Mouse (Mus musculus) stomach, postnatal 0 days (tissue): ENCODE data around the gene Uggt2. TPM values are rescaled to one million over a fixed set of nuclear protein-coding genes. Genes with fewer than 3 reads are reported as not detected.

Experiments
- ATAC-seq: fragments of 200-750 bp; cut with Nextera tagmentation; 2 replicates; pipeline ENCODE4 v1.8.0; 2017; ENCODE audit not compliant: low FRiP score, low TSS enrichment
- DNase-seq: peaks from one replicate; pipeline ENCODE4 v3.0.0-alpha.2; 2016; ENCODE audit warnings: low spot score
- H3K27ac ChIP-seq: fragments of 300-500 bp; sonication (generic); replicated peaks from 2 replicates; pipeline ENCODE4 v1.5.1; 2014; ENCODE audit warnings: mild to moderate bottlenecking, control low read depth
- H3K27me3 ChIP-seq: fragments of 300-500 bp; sonication (generic); 2 replicates; pipeline ENCODE4 v1.6.1; 2014; ENCODE audit warnings: low read length; ENCODE audit not compliant: control insufficient read depth, insufficient read depth
- H3K36me3 ChIP-seq: fragments of 300-500 bp; sonication (generic); 2 replicates; pipeline ENCODE4 v1.6.1; 2014; ENCODE audit warnings: low read length, mixed read lengths; ENCODE audit not compliant: control insufficient read depth, insufficient read depth
- H3K4me1 ChIP-seq: fragments of 300-500 bp; sonication (generic); replicated peaks from 2 replicates; pipeline ENCODE4 v1.6.1; 2014; ENCODE audit warnings: antibody characterized with exemption; ENCODE audit not compliant: control insufficient read depth, insufficient read depth
- H3K4me2 ChIP-seq: fragments of 300-500 bp; sonication (generic); replicated peaks from 2 replicates; pipeline ENCODE4 v1.6.1; 2014; ENCODE audit warnings: low read depth, mild to moderate bottlenecking, control low read depth, moderate library complexity
- H3K4me3 ChIP-seq: fragments of 300-500 bp; sonication (generic); 2 replicates; pipeline ENCODE4 v1.5.1; 2014; ENCODE audit warnings: low read depth, low read length, control low read depth
- H3K9ac ChIP-seq: fragments of 300-500 bp; sonication (generic); 2 replicates; pipeline ENCODE4 v1.6.1; 2014; ENCODE audit warnings: mild to moderate bottlenecking, low read length, control low read depth, mixed read lengths
- H3K9me3 ChIP-seq: fragments of 300-500 bp; sonication (generic); 2 replicates; pipeline ENCODE4 v1.6.1; 2016; ENCODE audit warnings: low read length; ENCODE audit not compliant: control insufficient read depth
- CTCF ChIP-seq: IDR thresholded peaks from 2 replicates; pipeline ENCODE4 v1.5.1; 2016; ENCODE audit warnings: antibody characterized with exemption, low read depth, mild to moderate bottlenecking, moderate library complexity
- EP300 ChIP-seq: optimal IDR thresholded peaks from 2 replicates; pipeline ENCODE3; 2016; ENCODE audit warnings: antibody characterized with exemption
- WGBS: fragments of 180-500 bp; shearing (Covaris S2); extraction: QIAGEN DNeasy Blood & Tissue Kit; methylation state at CpG from one replicate; pipeline ENCODE4 v1.1.7; 2014; 5-methylcytosine and 5-hydroxymethylcytosine counted together
- polyA plus RNA-seq: library from polyadenylated mRNA; unstranded; fragments of >200 nt; fragmentation: Nextera tagmentation; extraction: Ambion mirVana; gene quantifications from 2 replicates; pipeline ENCODE4 v1.2.1, GENCODE M21; 2015

Uggt2 gene
- polyA plus RNA-seq, 1 experiment from 2014 or later, result 2.7 TPM

DNA sequence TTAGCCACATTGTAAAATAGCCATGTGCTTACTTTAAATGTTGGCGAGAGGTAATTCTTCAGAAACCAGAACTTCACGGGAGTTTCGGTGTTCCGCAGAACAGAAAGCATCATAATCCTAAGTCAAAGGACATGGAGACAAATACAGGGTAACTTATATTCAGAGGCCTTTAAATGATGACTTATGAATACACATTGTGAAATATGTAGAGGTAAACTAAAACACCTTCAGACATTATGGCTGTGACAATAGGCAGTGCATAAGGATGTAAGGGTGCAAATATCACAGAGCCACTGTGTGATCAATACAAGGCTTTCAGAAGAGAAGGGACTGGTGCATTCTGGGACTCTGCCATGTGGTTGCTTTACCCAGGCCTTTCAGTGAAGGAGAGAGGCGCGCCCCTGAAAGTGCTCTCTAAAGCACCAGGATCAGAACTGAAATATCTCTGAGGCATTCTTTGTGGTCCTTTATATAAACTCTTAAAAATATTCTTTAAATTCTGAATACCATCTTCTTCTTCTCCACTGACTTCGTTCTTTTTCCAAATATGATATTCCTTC lies 91.1 kb downstream of the Uggt2 start:
- H3K27ac ChIP-seq, result peak overlapping the region; percentile 79
- H3K9ac ChIP-seq, result peak overlapping the region; percentile 41
- H3K9me3 ChIP-seq, result no peaks in the 10 kb centered on the region
- no peak for TF ChIP-seq CTCF
- H3K4me2 ChIP-seq, result peak overlapping the region; percentile 78
- no peaks in the 10 kb centered on the region for H3K27me3 ChIP-seq
- WGBS, result 44% methylated on average over 7 of the region's 7 CpGs
- DNase-seq, result peak; percentile 24
- H3K4me3 ChIP-seq, result peak overlapping the region; percentile 48
- no peaks in the 10 kb centered on the region for H3K4me1 ChIP-seq
- H3K36me3 ChIP-seq, result no peaks in the 10 kb centered on the region
- no peak for ATAC-seq

DNA sequence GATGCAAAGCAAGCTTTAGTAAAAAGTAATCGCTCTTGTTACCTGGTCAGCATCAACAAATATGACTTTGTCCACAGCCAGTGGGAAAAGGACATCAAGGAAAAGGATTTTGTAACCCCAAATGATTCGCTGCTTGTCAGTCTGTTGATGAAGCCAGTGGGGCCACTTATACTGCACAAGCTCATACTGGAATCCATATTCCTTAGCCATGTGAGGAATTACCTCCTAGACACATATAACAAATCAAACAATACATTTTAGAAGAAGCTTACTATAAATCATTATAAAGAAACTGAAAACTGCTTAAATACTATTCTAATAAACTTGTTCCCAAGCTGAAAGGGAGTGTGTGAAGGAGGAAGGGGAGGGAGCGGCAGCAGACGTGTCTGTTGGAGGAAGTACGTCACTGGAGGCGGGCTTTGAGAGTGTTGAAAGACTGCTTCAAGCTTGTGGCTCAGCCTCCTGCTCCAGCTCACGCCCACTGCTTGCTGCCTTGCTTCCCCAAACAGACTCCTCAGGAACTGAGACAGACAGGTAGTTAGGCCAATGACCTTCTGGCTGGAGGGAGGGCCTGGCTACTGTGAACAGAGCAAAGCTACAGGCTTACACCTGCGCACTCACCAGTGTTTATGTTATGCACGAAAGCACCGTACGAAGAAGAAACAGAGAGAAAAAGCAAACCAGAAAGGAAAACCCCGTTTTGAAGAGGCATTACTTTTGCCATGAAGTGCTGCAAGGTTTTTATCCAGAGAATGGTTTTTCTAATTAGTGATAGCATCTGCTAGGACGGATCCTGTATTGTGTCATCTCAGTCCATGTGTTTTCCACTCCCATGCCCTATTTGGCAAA lies 91.9 kb downstream of the Uggt2 start:
- WGBS, result under 1% methylated on average over 13 of the region's 13 CpGs
- Histone ChIP-seq H3K9ac (peak overlapping the region; percentile 55), H3K4me2 (peak overlapping the region; percentile 78), H3K9me3 (no peaks in the 10 kb centered on the region), H3K36me3 (no peaks in the 10 kb centered on the region), H3K4me3 (peak overlapping the region; percentile 48), H3K4me1 (no peaks in the 10 kb centered on the region), H3K27me3 (no peaks in the 10 kb centered on the region), H3K27ac (peak overlapping the region; percentile 80)
- ATAC-seq (peak; percentile 100), DNase-seq (peak; percentile 98)
- no peak for TF ChIP-seq EP300
- no peak for TF ChIP-seq CTCF

GRCm38 (mm10) chr14:119006441-119007102 lies 92.7 kb downstream of the Uggt2 start:
- H3K9ac ChIP-seq, result peak overlapping the region; percentile 55
- TF ChIP-seq CTCF, result no peak
- TF ChIP-seq EP300, result no peak
- H3K36me3 ChIP-seq, result no peaks in the 10 kb centered on the region
- peak overlapping the region; percentile 80 for H3K27ac ChIP-seq
- no peaks in the 10 kb centered on the region for H3K27me3 ChIP-seq
- WGBS, result 2% methylated on average over 49 of the region's 49 CpGs
- no peaks in the 10 kb centered on the region for H3K9me3 ChIP-seq
- H3K4me1 ChIP-seq, result no peaks in the 10 kb centered on the region
- H3K4me3 ChIP-seq, result peak overlapping the region; percentile 48
- ATAC-seq (no peak), DNase-seq (peak; percentile 40)
- H3K4me2 ChIP-seq, result peak overlapping the region; percentile 78

DNA sequence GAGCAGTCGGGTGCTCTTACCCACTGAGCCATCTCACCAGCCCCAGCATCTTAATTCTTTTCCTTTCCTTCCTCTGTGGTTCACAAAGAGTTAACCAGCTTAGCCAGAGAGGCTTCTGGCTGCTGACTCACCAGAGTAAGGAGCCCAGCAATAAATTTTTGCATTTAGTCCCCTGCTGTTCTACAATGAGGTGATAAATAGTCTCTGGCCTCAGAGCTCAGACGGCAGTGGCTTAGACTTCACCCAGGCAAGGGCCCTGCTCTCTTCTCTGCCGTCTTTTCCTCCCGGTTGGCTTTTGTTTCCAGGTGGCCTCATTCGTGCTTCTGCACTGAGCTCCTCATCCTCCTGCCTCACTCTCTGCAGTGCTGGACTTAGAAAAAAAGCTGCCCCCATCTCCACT lies 93.4 kb downstream of the Uggt2 start:
- Histone ChIP-seq H3K9me3 (no peaks in the 10 kb centered on the region), H3K9ac (no peak overlapping the region), H3K4me3 (peak overlapping the region; percentile 48; the same call in 1 of the 2 replicates), H3K36me3 (no peaks in the 10 kb centered on the region), H3K4me2 (no peak overlapping the region; the same call in 1 of the 2 replicates), H3K27me3 (no peaks in the 10 kb centered on the region), H3K27ac (no peak overlapping the region), H3K4me1 (no peaks in the 10 kb centered on the region)
- 25% methylated on average over 5 of the region's 5 CpGs for WGBS
- ATAC-seq (no peak), DNase-seq (peak; percentile 24)
- TF ChIP-seq CTCF (no peak), EP300 (no peak)

DNA sequence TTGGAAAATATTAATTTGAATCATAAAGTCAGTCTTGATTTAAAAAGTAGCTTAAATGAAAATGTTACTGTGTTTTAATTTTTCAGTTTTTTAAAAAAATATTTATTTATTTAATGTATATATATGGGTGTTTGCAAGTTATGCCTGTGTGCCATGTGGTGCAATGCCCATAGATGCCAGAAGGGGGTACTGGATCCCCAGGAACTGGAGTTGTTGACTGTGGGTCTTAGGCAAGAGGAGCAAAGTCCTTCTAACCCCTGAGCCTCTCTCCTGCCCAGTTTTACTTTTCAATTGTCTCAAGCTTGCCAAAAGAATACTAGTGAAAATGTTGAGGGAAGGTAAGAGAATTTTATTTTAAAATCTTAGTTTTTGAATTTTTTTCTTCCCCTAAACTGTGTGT lies 95.9 kb downstream of the Uggt2 start:
- no peak overlapping the region for H3K9ac ChIP-seq
- no peak overlapping the region for H3K4me3 ChIP-seq
- H3K27me3 ChIP-seq, result no peaks in the 10 kb centered on the region
- TF ChIP-seq EP300 (no peak), CTCF (peak; percentile 61)
- H3K4me2 ChIP-seq, result no peak overlapping the region
- H3K27ac ChIP-seq, result no peak overlapping the region
- H3K36me3 ChIP-seq, result no peaks in the 10 kb centered on the region
- ATAC-seq (no peak), DNase-seq (peak; percentile 47)
- H3K4me1 ChIP-seq, result no peaks in the 10 kb centered on the region
- H3K9me3 ChIP-seq, result no peaks in the 10 kb centered on the region
